Mouse (Mus musculus): Measurements from ENCODE around the gene H2bfm.
"Not testable (repeated sequence)": the region's sequence is repeated elsewhere in the genome, so short reads cannot be mapped to it uniquely, and the experiment has no call there.

Gene H2bfm

DNA sequence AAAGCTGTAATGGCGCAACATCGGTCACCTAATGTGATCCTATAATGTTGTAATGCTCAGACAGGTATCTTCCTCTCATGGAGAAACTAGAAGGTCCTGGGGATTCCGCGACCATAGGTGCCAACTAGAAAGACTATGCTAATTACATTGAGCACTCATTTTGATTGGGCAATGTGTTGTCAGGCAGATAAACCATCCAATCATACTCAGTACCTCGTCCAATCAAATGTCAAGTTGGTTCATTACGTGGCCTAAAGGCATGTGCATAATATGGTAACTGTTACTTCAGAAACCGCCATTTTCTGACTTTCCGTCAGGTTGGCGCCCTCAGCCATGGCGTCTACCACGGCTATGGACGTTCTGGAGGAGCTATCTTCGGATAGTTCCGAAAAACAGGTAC, at the start of gene H2bfm:
TSS of gene H2bfm (plus strand) at position 295 of the 400 bp plus-strand sequence.
- DNase-seq: no peak

DNA sequence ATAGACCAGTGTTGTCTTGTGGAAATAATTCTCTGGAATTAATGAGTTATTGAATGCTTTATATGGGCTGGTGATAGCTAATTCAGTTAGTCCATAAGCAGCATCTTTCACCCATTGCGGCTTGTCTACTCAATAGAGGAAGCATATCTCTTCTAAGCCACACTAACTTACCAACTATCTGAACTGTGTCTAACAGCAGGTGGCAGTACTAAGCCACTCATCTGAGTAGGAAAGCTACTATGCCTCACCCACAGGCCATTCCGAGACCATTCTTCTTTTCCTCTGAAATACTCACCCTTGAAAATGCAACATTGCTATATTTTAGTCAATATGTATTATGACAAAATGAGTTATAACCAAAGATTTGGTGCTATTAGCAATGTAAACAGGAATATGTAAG, 31.4 kb upstream of the H2bfm start:
- DNase-seq: no peak

DNA sequence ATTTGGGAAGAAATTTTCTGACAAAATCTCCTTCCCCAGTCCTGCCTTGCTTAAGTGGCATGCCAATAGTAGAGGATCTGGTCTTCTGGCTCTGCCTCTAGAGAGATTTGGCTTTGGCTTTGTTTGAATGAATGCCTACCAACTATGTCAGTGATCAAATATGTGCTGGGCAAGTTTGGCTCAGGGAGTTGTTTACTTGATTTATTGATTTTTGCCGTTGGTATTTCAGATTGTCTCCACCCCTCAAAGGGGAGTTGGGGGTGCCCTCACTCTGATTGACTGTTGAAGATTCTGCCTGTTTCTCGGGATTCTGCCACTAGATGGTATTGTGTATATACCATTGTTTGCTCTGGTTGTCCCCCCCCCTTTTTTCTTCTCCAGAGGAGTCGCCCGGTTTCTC, 22.8 kb upstream of the H2bfm start:
- DNase-seq: no peak

DNA sequence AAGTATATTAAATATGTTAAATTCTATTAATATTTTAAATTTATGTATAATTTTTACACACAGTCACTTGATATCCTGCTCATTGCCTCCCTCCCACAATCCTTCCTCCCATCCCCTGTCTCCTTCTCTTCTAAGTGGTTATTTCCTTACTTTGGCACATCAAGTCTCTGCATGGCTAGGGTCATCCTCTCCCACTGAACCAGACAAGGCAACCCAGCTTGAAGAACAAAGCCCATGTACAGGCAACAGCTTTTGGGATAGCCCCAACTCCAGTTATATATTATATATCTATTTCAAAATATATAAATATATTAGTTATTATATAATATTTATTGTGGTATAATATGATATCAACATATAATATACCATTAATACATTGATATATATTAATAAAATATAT, 1.3 kb upstream of the H2bfm start:
- no peak for DNase-seq

DNA sequence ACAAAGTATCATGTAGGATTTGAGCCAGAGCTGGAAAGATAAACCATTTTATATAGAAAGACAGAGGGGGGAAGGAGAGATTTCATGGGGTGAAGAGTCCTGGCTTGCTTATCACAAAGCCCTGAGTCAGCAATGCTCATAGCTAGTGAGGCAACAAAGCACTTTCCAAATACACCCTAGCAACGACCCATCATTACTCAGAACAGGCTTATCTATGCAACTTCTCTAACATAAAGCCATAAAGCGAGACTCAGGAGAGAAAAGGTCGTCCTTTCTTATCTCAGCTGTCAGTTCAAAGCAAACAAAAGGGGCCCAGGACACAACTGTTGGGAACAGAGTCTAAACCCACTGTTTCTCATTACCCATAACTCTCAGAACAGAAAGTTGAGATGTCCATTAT, 10.9 kb downstream of the H2bfm start:
- DNase-seq: no peak

DNA sequence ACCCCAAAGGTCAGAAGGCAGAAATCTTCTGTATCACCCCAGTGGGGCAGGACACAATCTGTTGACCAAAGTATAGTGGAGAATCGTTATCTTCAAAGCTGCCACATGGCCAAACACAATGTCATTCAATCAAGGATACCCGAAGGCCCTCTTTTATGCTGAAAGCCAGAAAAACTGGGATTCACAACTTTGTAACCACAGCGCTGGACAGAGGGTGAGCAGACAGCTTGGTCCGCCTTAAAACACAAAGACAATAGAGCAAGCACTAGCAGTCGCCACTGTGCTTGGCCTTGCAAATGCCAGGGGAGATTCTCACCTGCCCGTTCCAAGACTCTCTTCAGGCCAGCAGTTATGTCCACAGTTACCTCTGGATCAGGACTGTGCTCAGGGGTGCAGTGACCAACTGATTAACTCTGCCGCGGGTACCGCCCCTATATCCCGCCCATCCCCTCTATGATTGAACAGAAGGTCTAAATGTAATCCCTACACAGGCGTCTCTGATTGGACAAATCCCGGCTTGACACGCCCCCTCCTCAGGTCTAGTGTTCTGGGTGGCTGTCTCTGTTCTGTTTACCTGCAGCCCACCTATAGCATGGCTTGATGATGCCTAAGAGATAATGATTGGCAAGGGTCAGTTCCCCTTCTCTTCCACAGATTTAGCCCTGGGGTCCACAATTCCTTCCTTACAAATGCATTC, 30.6 kb downstream of the H2bfm start:
- DNase-seq: peak; percentile 1

DNA sequence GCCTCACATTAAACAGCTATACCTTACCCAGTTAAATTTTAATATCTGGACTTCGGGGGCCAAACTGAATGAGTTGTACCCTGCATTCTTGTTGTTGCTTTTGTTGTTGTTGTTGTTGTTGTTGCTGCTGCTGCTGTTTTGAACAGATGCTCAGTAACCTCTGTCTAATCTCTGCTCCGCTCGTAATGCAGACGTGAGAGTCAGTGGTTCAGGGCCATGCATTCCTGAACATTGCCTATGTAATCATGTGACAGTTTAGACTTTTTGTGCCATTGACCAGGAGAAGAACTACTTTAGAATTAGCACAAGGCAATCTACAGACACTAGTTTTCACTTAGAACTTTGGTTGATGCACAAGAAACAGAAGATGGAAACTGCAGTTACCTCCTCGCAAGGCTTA, 31.2 kb downstream of the H2bfm start:
- DNase-seq: not testable (repeated sequence)

DNA sequence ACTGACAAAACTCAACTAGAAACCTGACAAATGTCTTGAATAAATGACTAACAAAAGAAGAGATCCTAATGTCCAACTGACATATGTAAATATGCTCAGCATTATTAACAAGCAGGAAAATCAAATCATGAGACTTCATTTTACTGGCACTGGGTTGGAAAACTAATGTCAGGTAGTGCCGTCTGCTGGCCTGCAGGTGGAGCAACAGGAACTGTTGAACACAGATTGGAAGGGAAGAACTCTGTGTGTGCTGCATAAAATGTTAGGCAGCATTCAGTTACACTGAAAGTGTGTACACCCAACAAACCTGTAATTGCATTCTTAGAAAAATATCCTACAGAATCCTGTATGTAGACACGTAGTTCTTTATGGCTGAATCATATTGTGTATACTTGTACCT, 32.6 kb downstream of the H2bfm start:
- DNase-seq: peak; percentile 1

DNA sequence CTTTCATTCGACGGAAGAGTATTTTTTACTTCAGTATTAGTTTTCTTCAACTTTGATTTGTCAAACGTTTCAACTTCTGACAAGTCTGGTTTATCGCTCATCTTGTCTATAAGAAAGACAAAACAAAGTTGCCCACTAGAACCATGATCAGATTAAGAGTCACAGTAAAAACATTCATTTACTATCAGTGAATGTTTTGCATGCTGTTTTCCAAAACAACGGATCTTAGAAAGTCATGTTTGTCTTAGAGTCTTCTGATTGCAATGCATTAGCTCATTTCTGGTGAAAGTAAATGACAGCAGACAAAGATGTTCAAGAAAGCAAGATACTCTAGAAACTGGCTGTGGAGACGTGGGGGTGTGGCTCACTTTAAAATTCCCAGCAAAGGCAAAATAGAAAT, 48.3 kb downstream of the H2bfm start, which contains the start of gene Tmsb15b2:
TSS of gene Tmsb15b2 (minus strand) at position 101 of the 400 bp plus-strand sequence.
- DNase-seq: not testable (repeated sequence)

DNA sequence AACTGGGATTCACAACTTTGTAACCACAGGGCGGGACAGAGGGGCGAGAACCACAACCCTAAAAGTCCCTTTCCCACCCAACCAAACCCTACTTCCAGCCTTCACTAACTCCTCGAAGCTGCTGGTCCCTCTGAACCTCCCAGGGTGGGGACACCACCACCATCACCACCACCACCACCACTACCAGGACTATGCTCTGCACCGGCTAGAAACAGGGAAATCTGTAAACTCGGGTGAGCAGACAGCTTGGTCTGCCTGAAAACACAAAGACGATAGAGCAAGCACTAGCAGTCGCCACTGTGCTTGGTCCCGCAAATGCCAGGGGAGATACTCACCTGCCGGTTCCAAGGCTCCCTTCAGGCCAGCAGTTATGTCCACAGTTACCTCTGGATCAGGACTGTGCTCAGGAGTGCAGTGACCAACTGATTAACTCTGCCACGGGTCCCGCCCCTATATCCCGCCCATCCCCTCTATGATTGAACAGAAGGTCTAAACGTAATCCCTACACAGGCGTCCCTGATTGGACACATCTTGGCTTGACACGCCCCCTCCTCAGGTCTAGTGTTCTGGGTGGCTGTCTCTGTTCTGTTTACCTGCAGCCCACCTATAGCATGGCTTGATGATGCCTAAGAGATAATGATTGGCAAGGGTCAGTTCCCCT, 49.4 kb downstream of the H2bfm start, which contains the start of the genes Tmsb15l and Tmsb15b1:
TSS of gene Tmsb15l (minus strand) at position 446 of the 661 bp plus-strand sequence.
TSS of gene Tmsb15b1 (minus strand) at position 451 of the 661 bp plus-strand sequence.
- peak; percentile 73 for DNase-seq

All from thymus, postnatal 25 days (tissue).